Mouse (Mus musculus): ENCODE measurements at regions not wholly inside any gene's neighbourhood (a gene's known extent, or its start where the extent isn't known, plus 50 kb on each side); places are given as distances from the start of the nearest gene placed in this dataset.

DNA sequence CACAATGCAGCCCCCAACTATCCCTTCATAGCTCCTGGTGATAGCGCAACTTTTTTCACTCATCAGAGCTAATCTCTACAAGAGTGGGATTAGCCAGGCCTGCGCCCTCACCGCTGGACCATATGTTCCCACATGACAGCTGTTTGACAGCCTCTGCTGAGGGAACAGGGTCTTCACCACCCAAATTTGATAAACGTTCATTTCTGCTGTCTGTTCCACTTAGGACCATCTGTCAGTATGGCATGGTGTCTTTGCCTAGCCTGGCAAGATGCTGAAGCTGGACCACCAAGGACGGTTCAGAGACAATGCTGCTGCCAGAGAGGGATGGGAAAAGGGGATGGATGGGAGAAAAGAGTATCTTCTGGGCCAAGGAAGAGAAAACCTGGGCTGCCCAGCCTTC lies 321.4 kb downstream of the Mycn start:
- no peak overlapping the region for H3K4me3 ChIP-seq (ENCODE audit: low read depth, low read length)
- ATAC-seq (no peak), DNase-seq (no peak)
- no peaks in the 10 kb centered on the region for H3K9me3 ChIP-seq (ENCODE audit: low read length)
- H3K27me3 ChIP-seq (ENCODE audit: insufficient read depth, low read length) = no peaks in the 10 kb centered on the region
- no peak overlapping the region for H3K27ac ChIP-seq (ENCODE audit: low read depth)
- H3K4me2 ChIP-seq (ENCODE audit: low read depth, low read length) = no peak overlapping the region
- 79% methylated on average over 5 of the region's 5 CpGs for WGBS (ENCODE audit: insufficient replicate concordance)
- H3K36me3 ChIP-seq (replicated peaks; ENCODE audit: insufficient read depth, low read length) = no peaks in the 10 kb centered on the region
- no peaks in the 10 kb centered on the region for H3K4me1 ChIP-seq (ENCODE audit: insufficient read depth)
- TF ChIP-seq EP300 (IDR thresholded peaks at IDR 0.05; ENCODE audit: low read depth) (no peak), CTCF (IDR thresholded peaks at IDR 0.05; ENCODE audit: low read depth) (no peak)
- H3K9ac ChIP-seq (replicated peaks) = no peak overlapping the region

DNA sequence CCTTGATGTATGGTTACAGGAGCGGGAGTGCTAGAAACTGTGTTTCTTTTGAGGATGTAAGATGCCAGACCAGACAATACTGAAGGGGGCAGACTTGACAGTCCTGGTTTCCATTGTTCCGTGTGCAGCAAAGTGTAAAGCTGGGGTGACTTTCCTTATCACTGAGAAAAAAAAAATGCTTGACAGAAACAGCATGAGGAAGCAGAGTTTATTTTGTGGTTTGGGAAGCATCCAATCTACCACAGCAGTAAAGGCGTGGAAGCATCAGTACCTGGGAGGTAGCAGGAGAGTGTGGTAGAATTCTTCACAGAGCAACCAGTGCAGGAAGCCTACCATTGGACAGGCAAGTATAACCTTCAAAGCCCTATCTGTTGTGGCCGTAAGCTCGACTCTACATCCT lies 322.3 kb downstream of the Mycn start:
- no peaks in the 10 kb centered on the region for H3K9me3 ChIP-seq (ENCODE audit: low read length)
- H3K9ac ChIP-seq (replicated peaks) = no peak overlapping the region
- ATAC-seq (no peak), DNase-seq (no peak)
- no peaks in the 10 kb centered on the region for H3K4me1 ChIP-seq (ENCODE audit: insufficient read depth)
- 58% methylated on average over 5 of the region's 5 CpGs for WGBS (ENCODE audit: insufficient replicate concordance)
- H3K4me3 ChIP-seq (ENCODE audit: low read depth, low read length) = no peak overlapping the region
- no peaks in the 10 kb centered on the region for H3K36me3 ChIP-seq (replicated peaks; ENCODE audit: insufficient read depth, low read length)
- TF ChIP-seq CTCF (IDR thresholded peaks at IDR 0.05; ENCODE audit: low read depth) (no peak), EP300 (IDR thresholded peaks at IDR 0.05; ENCODE audit: low read depth) (no peak)
- H3K4me2 ChIP-seq (ENCODE audit: low read depth, low read length) = no peak overlapping the region
- no peak overlapping the region for H3K27ac ChIP-seq (ENCODE audit: low read depth)
- no peaks in the 10 kb centered on the region for H3K27me3 ChIP-seq (ENCODE audit: insufficient read depth, low read length)

DNA sequence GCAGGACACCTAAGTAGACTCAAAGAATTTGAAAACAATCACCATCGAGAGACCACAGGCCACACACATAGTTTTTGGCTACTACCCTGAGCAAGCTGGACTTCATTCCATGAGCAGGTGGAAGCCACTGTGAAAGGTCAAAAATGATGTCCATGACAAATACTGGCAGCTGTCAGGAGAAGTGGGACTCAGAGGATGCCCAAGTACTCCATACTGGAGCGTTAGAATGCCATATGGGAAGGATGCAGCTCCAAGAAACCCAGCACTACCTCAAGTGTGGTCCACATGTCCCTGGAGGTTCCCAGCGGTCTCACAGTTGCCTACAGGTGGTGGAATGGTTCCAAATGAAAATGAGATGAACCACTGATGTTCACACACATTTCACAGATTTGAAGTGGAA lies 329.2 kb downstream of the Mycn start:
- 75% methylated on average over 3 of the region's 3 CpGs for WGBS (ENCODE audit: insufficient replicate concordance)
- H3K9ac ChIP-seq (replicated peaks) = no peak overlapping the region
- no peaks in the 10 kb centered on the region for H3K27me3 ChIP-seq (ENCODE audit: insufficient read depth, low read length)
- no peak overlapping the region for H3K4me2 ChIP-seq (ENCODE audit: low read depth, low read length)
- H3K4me3 ChIP-seq (ENCODE audit: low read depth, low read length) = no peak overlapping the region
- H3K27ac ChIP-seq (ENCODE audit: low read depth) = no peak overlapping the region
- no peak for DNase-seq
- no peaks in the 10 kb centered on the region for H3K36me3 ChIP-seq (replicated peaks; ENCODE audit: insufficient read depth, low read length)
- ATAC-seq = no peak
- TF ChIP-seq EP300 (IDR thresholded peaks at IDR 0.05; ENCODE audit: low read depth) = no peak
- no peak for TF ChIP-seq CTCF (IDR thresholded peaks at IDR 0.05; ENCODE audit: low read depth)
- no peaks in the 10 kb centered on the region for H3K4me1 ChIP-seq (ENCODE audit: insufficient read depth)
- no peaks in the 10 kb centered on the region for H3K9me3 ChIP-seq (ENCODE audit: low read length)

DNA sequence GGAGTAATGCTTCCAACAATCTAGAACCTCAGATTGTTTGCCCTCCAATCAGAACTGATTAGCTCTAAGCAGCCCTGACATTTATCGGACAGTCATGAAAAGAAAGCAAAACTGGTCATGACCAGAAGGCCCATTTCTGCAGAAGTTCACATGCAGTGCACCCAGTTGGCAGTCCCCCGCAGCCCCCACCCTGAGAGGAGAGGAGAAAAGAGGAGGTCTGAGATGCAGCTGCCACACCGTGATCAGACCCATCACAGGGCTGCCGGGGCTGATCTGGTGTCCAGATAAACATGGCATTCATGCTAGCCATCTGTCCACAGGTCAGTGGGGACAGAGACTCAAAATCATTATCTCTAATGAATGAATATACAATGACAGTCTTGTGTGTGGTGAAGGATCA lies 330.9 kb downstream of the Mycn start:
- Histone ChIP-seq H3K27ac (ENCODE audit: low read depth) (no peak overlapping the region), H3K4me2 (ENCODE audit: low read depth, low read length) (no peak overlapping the region), H3K9ac (replicated peaks) (no peak overlapping the region), H3K4me1 (ENCODE audit: insufficient read depth) (no peaks in the 10 kb centered on the region), H3K36me3 (replicated peaks; ENCODE audit: insufficient read depth, low read length) (no peaks in the 10 kb centered on the region), H3K27me3 (ENCODE audit: insufficient read depth, low read length) (no peaks in the 10 kb centered on the region), H3K9me3 (ENCODE audit: low read length) (no peaks in the 10 kb centered on the region), H3K4me3 (ENCODE audit: low read depth, low read length) (no peak overlapping the region)
- no peak for TF ChIP-seq EP300 (IDR thresholded peaks at IDR 0.05; ENCODE audit: low read depth)
- no peak for TF ChIP-seq CTCF (IDR thresholded peaks at IDR 0.05; ENCODE audit: low read depth)
- ATAC-seq (no peak), DNase-seq (no peak)
- 66% methylated on average over 4 of the region's 4 CpGs for WGBS (ENCODE audit: insufficient replicate concordance)

DNA sequence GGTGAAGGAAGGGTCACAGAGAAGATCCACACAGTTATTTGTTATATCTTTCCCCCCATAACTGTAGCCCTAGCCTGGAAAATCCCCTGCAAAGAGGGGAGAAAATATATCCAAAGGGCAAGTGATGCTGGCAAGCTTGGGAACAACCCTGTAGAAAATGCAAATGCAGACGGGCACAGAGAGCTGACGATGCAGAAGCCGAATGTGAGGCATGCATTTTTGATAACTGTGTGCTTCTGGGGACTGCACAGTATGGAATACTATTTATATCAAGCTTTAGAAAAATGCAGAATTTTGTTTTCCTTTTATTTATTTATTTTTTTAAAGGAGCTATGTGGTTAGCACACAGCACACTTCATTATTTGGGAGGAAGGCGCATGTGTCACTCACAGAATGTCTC lies 333.7 kb downstream of the Mycn start:
- H3K9me3 ChIP-seq (ENCODE audit: low read length) = no peaks in the 10 kb centered on the region
- H3K36me3 ChIP-seq (replicated peaks; ENCODE audit: insufficient read depth, low read length) = no peaks in the 10 kb centered on the region
- no peak for DNase-seq
- H3K9ac ChIP-seq (replicated peaks) = no peak overlapping the region
- no peak for TF ChIP-seq CTCF (IDR thresholded peaks at IDR 0.05; ENCODE audit: low read depth)
- no peak for TF ChIP-seq EP300 (IDR thresholded peaks at IDR 0.05; ENCODE audit: low read depth)
- no peak overlapping the region for H3K4me3 ChIP-seq (ENCODE audit: low read depth, low read length)
- no peaks in the 10 kb centered on the region for H3K4me1 ChIP-seq (ENCODE audit: insufficient read depth)
- H3K27ac ChIP-seq (ENCODE audit: low read depth) = no peak overlapping the region
- ATAC-seq = no peak
- WGBS (ENCODE audit: insufficient replicate concordance) = 87% methylated on average over 4 of the region's 4 CpGs
- H3K27me3 ChIP-seq (ENCODE audit: insufficient read depth, low read length) = no peaks in the 10 kb centered on the region
- H3K4me2 ChIP-seq (ENCODE audit: low read depth, low read length) = no peak overlapping the region

DNA sequence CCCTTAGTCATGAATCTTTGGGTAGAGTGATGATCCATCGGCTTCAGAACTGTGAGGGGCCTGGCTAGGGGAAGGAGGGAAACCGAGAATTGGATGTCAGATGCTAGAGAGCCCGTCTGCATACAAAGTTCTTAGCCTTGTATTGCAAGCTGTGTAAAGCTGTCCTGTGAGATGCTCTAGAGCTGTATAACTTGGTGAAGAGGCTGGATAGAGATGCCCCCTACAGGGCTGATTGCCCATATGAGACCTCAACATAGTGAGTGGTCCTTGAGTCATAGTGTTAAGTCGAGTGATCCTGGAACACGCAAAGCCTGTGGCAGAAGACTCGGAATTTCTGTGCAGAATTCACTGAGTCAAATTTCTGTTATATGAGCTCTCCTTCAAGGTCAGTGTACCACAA lies 334.8 kb downstream of the Mycn start:
- Histone ChIP-seq H3K4me3 (ENCODE audit: low read depth, low read length) (no peak overlapping the region), H3K36me3 (replicated peaks; ENCODE audit: insufficient read depth, low read length) (no peaks in the 10 kb centered on the region), H3K4me1 (ENCODE audit: insufficient read depth) (no peaks in the 10 kb centered on the region), H3K27ac (ENCODE audit: low read depth) (no peak overlapping the region), H3K27me3 (ENCODE audit: insufficient read depth, low read length) (no peaks in the 10 kb centered on the region), H3K9me3 (ENCODE audit: low read length) (no peaks in the 10 kb centered on the region), H3K4me2 (ENCODE audit: low read depth, low read length) (no peak overlapping the region), H3K9ac (replicated peaks) (no peak overlapping the region)
- TF ChIP-seq EP300 (IDR thresholded peaks at IDR 0.05; ENCODE audit: low read depth) (no peak), CTCF (IDR thresholded peaks at IDR 0.05; ENCODE audit: low read depth) (no peak)
- ATAC-seq (no peak), DNase-seq (no peak)
- WGBS (ENCODE audit: insufficient replicate concordance) = 83% methylated on average over 6 of the region's 6 CpGs

DNA sequence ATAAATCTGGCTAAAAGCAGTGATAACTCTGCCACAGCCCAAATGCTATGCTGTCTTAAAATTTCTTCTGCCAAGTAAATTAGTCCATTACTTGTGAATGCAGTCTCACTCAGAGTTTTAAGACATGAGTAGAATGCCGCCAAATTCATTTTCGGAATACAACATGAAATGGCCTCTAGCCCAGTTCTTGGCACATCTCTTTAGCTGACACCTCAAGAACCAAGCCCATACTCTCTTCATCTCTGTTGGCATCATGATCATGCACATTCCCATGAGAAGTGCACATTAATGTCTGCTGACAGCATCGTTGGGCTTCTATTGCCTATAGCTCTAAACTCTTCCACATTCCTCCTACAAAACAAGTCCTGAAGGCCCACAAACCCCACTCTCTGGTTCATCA lies 336.2 kb downstream of the Mycn start:
- no peak for DNase-seq
- Histone ChIP-seq H3K4me1 (ENCODE audit: insufficient read depth) (no peaks in the 10 kb centered on the region), H3K36me3 (replicated peaks; ENCODE audit: insufficient read depth, low read length) (no peaks in the 10 kb centered on the region), H3K4me2 (ENCODE audit: low read depth, low read length) (no peak overlapping the region), H3K9me3 (ENCODE audit: low read length) (no peaks in the 10 kb centered on the region), H3K4me3 (ENCODE audit: low read depth, low read length) (no peak overlapping the region), H3K27ac (ENCODE audit: low read depth) (no peak overlapping the region), H3K9ac (replicated peaks) (no peak overlapping the region), H3K27me3 (ENCODE audit: insufficient read depth, low read length) (no peaks in the 10 kb centered on the region)
- TF ChIP-seq CTCF (IDR thresholded peaks at IDR 0.05; ENCODE audit: low read depth) (no peak), EP300 (IDR thresholded peaks at IDR 0.05; ENCODE audit: low read depth) (no peak)
- ATAC-seq = no peak
- WGBS (ENCODE audit: insufficient replicate concordance) = 81% methylated on average over 3 of the region's 3 CpGs

Data from liver, postnatal 0 days (tissue).